Mouse (Mus musculus): ENCODE results near the gene Pvr.
A peak's percentile ranks its signal among the peaks of the same experiment; 100 is the strongest.

Pvr gene

DNA sequence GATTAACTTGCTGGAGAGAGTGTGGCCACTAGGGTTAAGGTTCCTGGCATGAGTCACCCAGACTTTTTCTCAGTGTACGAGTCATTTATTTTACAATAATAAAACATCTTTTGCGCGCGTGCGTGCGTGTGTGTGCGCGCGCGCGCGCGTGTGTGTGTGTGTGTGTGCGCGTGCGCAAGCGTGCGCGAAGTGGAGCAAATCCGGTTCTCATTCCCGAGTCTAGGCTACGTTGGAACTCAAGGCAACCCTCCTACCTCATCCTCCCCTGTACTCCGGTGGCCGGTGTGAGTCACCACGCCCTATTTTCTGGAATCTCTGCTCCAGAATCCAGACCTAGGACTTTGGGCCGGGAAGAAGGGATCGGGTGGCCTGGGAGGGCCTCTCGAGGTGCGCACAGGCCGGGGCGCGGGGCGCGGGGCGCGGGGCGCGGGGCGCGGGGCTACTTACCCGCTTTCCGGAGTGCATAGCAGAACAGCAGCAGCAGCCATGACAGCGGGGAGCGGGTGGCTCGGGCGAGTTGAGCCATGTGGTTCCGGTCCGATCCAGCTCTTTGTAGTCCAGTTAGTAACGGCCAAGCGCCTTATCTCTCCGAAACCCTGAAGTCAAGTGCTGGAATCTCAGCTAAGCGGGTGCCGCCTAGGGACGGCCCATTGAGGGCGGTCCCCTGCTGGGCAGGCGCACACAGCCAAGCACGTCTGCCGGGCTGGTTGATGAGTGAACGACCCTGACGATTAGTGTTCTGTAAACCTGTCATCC, at the start of gene Pvr:
Gene Pvr, minus strand, starts transcription at position 655 of the 756 bp plus-strand sequence.
- peak; percentile 45 for DNase-seq (ENCODE audit: low read depth)

DNA sequence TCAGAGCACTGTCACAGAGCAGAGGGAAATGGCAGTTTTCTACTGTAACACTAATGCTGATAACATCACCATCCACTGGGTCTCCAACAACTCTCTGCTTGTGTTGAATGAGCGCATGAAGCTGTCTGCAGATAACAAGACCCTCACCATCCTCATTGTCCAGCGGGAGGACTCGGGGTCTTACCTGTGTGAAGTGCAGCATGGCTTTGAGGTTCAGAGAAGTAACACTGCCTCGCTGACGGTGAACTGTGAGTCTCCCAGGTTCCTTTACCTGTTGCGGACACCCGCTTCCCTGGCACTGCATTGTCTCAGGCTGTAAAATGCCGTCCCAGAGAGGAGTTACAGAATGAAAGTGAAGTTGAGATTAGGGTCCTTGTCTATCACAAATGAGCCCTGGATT, 49.2 kb upstream of the Pvr start:
- no peak for DNase-seq (ENCODE audit: low read depth)

GRCm38 (mm10) chr7:19969541-19970090, 48.7 kb upstream of the Pvr start:
- no peak for DNase-seq (ENCODE audit: low read depth)

DNA sequence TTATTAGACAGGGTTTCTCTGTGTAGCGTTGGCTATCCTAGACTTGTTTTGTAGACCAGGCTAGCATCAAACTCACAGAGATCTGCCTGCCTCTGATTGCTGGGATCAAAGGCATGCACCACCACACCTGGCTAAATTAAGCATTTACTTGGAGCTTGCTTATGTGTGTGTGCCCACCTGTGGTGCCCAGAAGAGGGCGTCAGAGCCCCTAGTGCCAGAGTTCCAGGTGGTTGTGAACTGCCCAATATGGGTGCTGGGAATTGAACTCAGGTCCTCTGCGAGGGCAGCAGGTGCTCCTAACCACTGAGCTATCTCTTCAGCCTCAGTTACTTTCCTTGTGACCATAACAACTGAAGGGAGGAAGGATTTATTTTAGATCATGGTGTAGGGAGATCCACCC, 48.1 kb upstream of the Pvr start:
- no peak for DNase-seq (ENCODE audit: low read depth)

DNA sequence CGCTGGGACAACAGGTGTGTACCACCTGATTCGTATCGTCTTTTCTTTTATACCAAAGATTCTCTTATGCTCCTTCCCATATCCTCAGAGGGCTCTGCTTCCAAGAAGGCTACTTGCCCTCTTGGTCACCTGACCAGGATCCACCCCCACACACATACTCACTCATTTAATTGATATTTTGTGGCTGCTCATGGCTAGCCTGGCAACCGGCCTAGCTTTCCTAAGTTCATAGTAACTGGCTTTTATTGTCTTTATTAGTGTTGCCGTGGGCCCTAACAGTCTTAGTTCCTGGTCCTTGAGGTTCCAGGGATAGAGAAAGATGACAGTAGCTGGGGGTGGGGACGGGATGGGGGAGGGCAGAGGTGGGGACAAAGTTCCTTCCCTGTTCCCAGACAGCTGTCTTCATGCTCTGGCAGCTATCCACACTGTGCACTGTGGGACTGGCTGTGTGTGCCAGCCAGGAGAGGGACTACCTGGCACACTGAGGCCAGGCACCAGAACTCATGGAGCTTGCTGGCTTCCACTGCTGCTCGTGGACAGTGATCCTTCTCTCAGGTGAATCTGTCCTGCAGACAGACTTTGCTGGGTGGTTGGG, 44.1 kb upstream of the Pvr start, which contains the start of gene Ceacam20:
Gene Ceacam20, plus strand, starts transcription at position 428 of the 595 bp plus-strand sequence.
- DNase-seq (ENCODE audit: low read depth): no peak

GRCm38 (mm10) chr7:19962423-19962822, 41.5 kb upstream of the Pvr start:
- DNase-seq (ENCODE audit: low read depth): no peak

GRCm38 (mm10) chr7:19956341-19956781, 35.4 kb upstream of the Pvr start:
- peak; percentile 73 for DNase-seq (ENCODE audit: low read depth)

- DNase-seq (ENCODE audit: low read depth): no peak
These were observed 34.9 kb upstream of the Pvr start for GRCm38 (mm10) chr7:19955861-19956260.

DNA sequence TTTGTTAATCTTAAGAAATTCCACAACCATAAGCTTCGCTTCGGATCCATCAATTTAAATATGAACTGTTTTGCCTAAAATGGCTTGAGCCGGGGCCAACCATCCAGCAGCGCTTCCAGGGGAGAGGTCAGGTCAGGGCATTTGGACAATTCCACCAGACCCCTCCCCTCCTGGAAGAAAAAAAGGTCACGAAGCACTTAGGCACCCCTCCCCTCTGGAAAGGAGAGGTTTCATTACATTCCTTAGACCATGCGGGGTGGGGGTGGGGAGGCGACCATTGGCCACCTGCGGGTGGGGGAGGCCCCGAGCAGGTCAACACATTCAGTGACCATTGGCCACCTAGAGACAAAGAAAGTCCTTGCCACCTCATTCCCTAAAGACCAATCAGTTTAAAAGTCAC, 32.1 kb upstream of the Pvr start:
- DNase-seq (ENCODE audit: low read depth): no peak

- no peak for DNase-seq (ENCODE audit: low read depth)
These were observed 31.5 kb upstream of the Pvr start for GRCm38 (mm10) chr7:19952320-19952986.

- DNase-seq (ENCODE audit: low read depth): no peak
These were observed 29.6 kb upstream of the Pvr start, which contains the start of gene Igsf23 for GRCm38 (mm10) chr7:19950589-19950988. Igsf23 (minus strand) TSS chr7:19950756.

DNA sequence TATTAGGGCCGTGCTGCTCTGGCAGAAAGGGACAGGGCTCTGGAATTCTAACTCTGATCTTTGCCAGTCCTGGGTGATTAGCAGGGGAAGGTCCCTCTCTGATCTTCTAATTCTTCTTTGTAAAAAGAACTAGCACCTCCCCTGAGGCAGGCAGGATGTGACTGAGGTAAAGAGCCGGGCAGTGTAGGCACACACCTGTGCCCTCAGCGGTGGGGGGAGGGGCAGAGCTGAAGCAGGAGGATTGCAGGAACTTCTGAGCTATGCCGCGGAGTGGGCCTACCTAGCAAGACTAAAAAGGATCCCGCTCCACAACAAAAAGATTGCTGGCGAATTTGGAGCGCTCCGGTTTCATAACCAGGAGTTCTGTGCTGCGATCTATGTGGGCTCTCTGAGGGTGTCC, 29.0 kb upstream of the Pvr start:
- DNase-seq (ENCODE audit: low read depth): no peak

GRCm38 (mm10) chr7:19948956-19949355, 28.0 kb upstream of the Pvr start:
- no peak for DNase-seq (ENCODE audit: low read depth)

- no peak for DNase-seq (ENCODE audit: low read depth)
These were observed 25.0 kb upstream of the Pvr start for GRCm38 (mm10) chr7:19945821-19946515.

GRCm38 (mm10) chr7:19945201-19945600, 24.2 kb upstream of the Pvr start:
- no peak for DNase-seq (ENCODE audit: low read depth)

DNA sequence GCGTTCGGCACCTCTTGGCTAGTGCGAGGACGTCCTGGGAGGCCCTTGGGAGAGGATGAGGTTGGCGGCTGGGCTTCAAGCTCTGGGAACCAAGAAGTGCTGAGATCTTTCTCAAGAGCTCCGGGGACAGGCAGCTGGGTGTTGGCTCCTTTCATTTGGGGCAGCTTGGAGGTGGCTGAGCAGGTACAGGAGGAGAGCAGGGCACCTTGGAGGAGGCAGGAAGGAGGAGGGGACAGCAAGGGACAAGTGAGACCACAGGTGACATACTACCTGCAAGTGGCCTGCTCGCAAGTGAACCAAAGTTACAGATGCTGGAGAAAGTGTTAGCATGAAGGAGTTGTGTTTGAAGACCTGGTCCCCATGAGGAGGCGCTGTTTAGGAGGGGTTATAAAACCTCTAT, 23.7 kb upstream of the Pvr start:
- DNase-seq (ENCODE audit: low read depth): no peak

DNA sequence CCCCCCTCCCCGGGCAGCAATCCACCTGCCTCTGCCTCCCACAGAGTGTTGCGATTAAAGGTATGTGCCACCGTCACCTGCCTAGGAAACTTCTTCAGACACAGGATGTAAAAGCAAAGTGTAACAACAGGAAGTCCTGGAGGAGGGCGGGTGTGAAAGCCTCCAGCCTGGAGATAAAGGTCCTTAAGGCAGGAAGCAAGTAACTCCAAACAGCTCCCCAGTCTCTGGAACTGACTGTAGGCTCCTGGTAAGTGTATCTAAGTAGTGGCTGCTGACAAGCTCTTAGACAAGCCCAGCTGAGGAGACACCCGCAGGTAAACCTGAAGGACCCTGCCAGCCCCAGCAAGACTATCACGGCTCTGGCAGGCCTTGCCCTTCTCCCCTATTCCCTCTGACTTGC, 19.3 kb upstream of the Pvr start:
- no peak for DNase-seq (ENCODE audit: low read depth)

DNA sequence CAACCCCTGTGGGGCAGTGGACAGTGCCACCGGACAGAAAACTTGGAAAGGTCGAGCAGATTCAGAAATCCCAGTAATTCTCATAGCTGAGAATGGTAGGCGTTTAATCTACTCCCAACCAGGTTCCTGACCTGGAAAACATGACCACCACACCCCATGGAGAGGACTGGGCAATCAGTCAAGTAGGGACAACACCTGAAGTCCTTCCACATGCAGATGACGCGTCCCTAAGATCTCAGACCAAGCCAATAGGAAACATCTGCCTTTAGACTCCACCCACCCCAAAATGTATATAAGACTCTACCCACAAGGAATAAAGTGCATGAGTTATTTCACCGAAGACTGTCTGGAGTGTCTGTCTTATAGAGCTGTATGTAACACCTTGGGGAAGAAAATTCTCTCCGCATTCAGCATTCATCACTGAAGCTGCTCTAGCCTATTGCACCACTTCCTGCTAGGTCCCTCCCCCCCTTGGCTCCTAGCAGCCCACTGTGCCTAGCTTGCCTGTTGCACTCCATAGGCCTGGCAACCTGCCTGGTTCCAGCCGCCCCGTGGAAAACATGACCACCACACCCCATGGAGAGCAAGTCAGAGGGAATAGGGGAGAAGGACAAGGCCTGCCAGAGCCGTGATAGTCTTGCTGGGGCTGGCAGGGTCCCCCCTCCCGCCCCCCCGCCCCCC, 18.7 kb upstream of the Pvr start:
- DNase-seq (ENCODE audit: low read depth): no peak

- DNase-seq (ENCODE audit: low read depth): no peak
These were observed 16.4 kb upstream of the Pvr start for GRCm38 (mm10) chr7:19937229-19937821.

DNA sequence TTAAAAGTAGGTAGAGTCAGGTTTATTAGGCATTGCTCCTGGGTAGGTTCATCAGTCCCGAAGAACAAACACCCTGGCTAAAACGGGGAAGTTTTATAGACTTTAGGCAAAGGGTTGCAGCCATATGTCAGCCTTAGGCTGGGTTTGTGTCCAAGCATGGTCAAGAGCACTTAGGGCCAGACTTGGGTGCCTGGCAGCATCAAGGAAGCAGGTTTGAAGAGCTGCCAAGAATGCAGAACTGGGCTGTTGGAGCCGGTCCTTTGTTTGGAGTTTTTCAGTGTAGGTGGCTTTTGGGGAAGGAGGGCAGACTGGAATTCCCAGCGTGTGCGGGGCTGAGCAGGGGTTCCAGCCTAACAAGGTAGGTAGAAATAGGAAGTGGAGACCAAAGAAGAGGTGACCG, 15.0 kb upstream of the Pvr start:
- no peak for DNase-seq (ENCODE audit: low read depth)

DNA sequence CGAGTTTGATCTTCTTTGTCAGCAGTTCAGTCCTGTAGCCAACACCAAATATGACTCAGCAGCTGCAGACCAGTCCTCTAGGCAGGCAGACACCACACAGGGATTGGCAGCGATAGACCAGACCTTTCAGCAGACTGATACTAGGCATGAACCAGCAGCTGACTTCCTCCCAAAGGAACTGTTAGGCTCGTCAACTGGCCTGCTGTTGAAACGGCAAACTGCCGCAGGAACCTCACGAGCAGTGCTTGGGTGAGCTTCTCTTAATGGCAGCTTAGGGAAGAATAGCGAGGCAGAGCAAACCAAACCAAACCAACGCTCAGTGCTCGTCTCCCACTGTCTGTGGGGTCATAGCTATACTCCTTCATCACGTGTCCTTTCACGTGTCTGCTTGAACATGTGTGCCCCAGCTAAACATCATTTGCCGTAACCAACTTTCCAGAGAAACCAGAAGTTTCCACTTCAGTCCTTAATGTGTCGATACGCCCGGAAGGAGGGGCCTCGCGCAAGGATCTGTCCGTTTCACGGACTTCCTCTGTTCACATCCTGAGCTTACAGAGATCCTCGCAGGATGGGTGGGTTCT, 14.3 kb upstream of the Pvr start:
- DNase-seq (ENCODE audit: low read depth): no peak

Data from c-Kit-positive CD71-negative TER-119-negative erythroid progenitor cells, embryonic 14.5 days (primary cell).